Mouse (Mus musculus) hindbrain, embryonic 10.5 days (tissue): ENCODE results near the gene Spats1. TPM values are rescaled to one million over a fixed set of nuclear protein-coding genes. Genes with fewer than 3 reads are reported as not detected.
A peak's percentile ranks its signal among the peaks of the same experiment; 100 is the strongest.

Experiments
- DNase-seq: peaks from one replicate; pipeline ENCODE4 v3.0.0-alpha.2; 2017; ENCODE audit warnings: low spot score
- H3K27ac ChIP-seq: fragments of 300-500 bp; sonication (generic); 2 replicates; pipeline ENCODE4 v1.5.1; 2016; ENCODE audit warnings: mild to moderate bottlenecking, moderate library complexity
- H3K27me3 ChIP-seq: fragments of 300-500 bp; sonication (generic); 2 replicates; pipeline ENCODE4 v1.6.1; 2016; ENCODE audit warnings: mild to moderate bottlenecking; ENCODE audit not compliant: poor library complexity, insufficient read depth, severe bottlenecking
- H3K36me3 ChIP-seq: fragments of 300-500 bp; sonication (generic); 2 replicates; pipeline ENCODE4 v1.6.1; 2016; ENCODE audit warnings: mild to moderate bottlenecking, moderate library complexity
- H3K4me1 ChIP-seq: fragments of 300-500 bp; sonication (generic); replicated peaks from 2 replicates; pipeline ENCODE4 v1.6.1; 2016; ENCODE audit warnings: mild to moderate bottlenecking
- H3K4me3 ChIP-seq: fragments of 300-500 bp; sonication (generic); 2 replicates; pipeline ENCODE4 v1.5.1; 2016; ENCODE audit warnings: mild to moderate bottlenecking, moderate library complexity
- H3K9me3 ChIP-seq: fragments of 300-500 bp; sonication (generic); 2 replicates; pipeline ENCODE4 v1.6.1; 2016; ENCODE audit warnings: mild to moderate bottlenecking, moderate library complexity
- WGBS: fragments of 180-500 bp; shearing (Covaris S2); methylation state at CpG from one replicate; pipeline ENCODE4 v1.1.7; 2016; 5-methylcytosine and 5-hydroxymethylcytosine counted together
- polyA plus RNA-seq: library from polyadenylated mRNA; unstranded; fragments of >200 nt; fragmentation: Nextera tagmentation; extraction: Ambion mirVana; gene quantifications from 2 replicates; pipeline ENCODE4 v1.2.1, GENCODE M21; 2016

Spats1 gene
- polyA plus RNA-seq, 1 experiment from 2014 or later: 0.31 TPM

GRCm38 (mm10) chr17:45485581-45485980, 10.4 kb upstream of the Spats1 start:
- H3K9me3 ChIP-seq: 0 out of 2 replicates have a peak, but pooled peaks cover 7% of the 10 kb centered on the region
- no peak overlapping the region for H3K4me3 ChIP-seq
- no peaks in the 10 kb centered on the region for H3K36me3 ChIP-seq
- DNase-seq: no peak
- WGBS: 85% methylated on average over 7 of the region's 7 CpGs
- no peaks in the 10 kb centered on the region for H3K27me3 ChIP-seq
- no peaks in the 10 kb centered on the region for H3K4me1 ChIP-seq
- no peak overlapping the region for H3K27ac ChIP-seq

- H3K36me3 ChIP-seq: no peaks in the 10 kb centered on the region
- no peak overlapping the region for H3K27ac ChIP-seq
- DNase-seq: no peak
- H3K4me1 ChIP-seq: 0 out of 2 replicates have a peak, but pooled peaks cover 8% of the 10 kb centered on the region
- H3K4me3 ChIP-seq: no peak overlapping the region
- 0 out of 2 replicates have a peak, but pooled peaks cover 7% of the 10 kb centered on the region for H3K9me3 ChIP-seq
- H3K27me3 ChIP-seq: peaks cover 25% of the 10 kb centered on the region
- WGBS: 38% methylated on average over 2 of the region's 2 CpGs
These were observed 5.2 kb upstream of the Spats1 start for GRCm38 (mm10) chr17:45480429-45480828.

- 0 out of 2 replicates have a peak, but pooled peaks cover 7% of the 10 kb centered on the region for H3K9me3 ChIP-seq
- no peaks in the 10 kb centered on the region for H3K36me3 ChIP-seq
- H3K4me1 ChIP-seq: peaks cover 18% of the 10 kb centered on the region; the same call in 1 of the 2 replicates
- H3K4me3 ChIP-seq: no peak overlapping the region
- no peak overlapping the region for H3K27ac ChIP-seq
- DNase-seq: peak; percentile 90
- 23% methylated on average over 12 of the region's 12 CpGs for WGBS
- H3K27me3 ChIP-seq: peaks cover 46% of the 10 kb centered on the region
These were observed 3.1 kb upstream of the Spats1 start for GRCm38 (mm10) chr17:45478234-45478825.

GRCm38 (mm10) chr17:45474146-45474545, 1.1 kb downstream of the Spats1 start:
- DNase-seq: no peak
- H3K4me3 ChIP-seq: peak overlapping the region; percentile 56
- 70% methylated on average over 8 of the region's 8 CpGs for WGBS
- no peaks in the 10 kb centered on the region for H3K36me3 ChIP-seq
- H3K4me1 ChIP-seq: peaks cover 18% of the 10 kb centered on the region; the same call in 1 of the 2 replicates
- H3K27me3 ChIP-seq: peaks cover 47% of the 10 kb centered on the region
- no peak overlapping the region for H3K27ac ChIP-seq
- no peaks in the 10 kb centered on the region for H3K9me3 ChIP-seq

GRCm38 (mm10) chr17:45473667-45474066, 1.5 kb downstream of the Spats1 start:
- no peak overlapping the region for H3K4me3 ChIP-seq
- H3K9me3 ChIP-seq: no peaks in the 10 kb centered on the region
- peaks cover 47% of the 10 kb centered on the region for H3K27me3 ChIP-seq
- no peak overlapping the region for H3K27ac ChIP-seq
- DNase-seq: no peak
- 82% methylated on average over 6 of the region's 6 CpGs for WGBS
- peaks cover 18% of the 10 kb centered on the region; the same call in 1 of the 2 replicates for H3K4me1 ChIP-seq
- H3K36me3 ChIP-seq: no peaks in the 10 kb centered on the region

- Histone ChIP-seq H3K27me3 (peaks cover 24% of the 10 kb centered on the region), H3K4me1 (peaks cover 11% of the 10 kb centered on the region; the same call in 1 of the 2 replicates), H3K27ac (no peak overlapping the region), H3K9me3 (peaks cover 15% of the 10 kb centered on the region), H3K36me3 (no peaks in the 10 kb centered on the region), H3K4me3 (no peak overlapping the region)
- DNase-seq: no peak
- WGBS: 82% methylated on average over 7 of the region's 7 CpGs
These were observed 4.5 kb downstream of the Spats1 start for GRCm38 (mm10) chr17:45470726-45471125.

- H3K9me3 ChIP-seq: peaks cover 15% of the 10 kb centered on the region
- H3K36me3 ChIP-seq: no peaks in the 10 kb centered on the region
- H3K27ac ChIP-seq: no peak overlapping the region
- peaks cover 1% of the 10 kb centered on the region; the same call in 1 of the 2 replicates for H3K27me3 ChIP-seq
- H3K4me3 ChIP-seq: no peak overlapping the region
- WGBS: 82% methylated on average over 5 of the region's 5 CpGs
- peaks cover 4% of the 10 kb centered on the region; the same call in 1 of the 2 replicates for H3K4me1 ChIP-seq
- no peak for DNase-seq
These were observed 6.9 kb downstream of the Spats1 start for GRCm38 (mm10) chr17:45468302-45468701.

- Histone ChIP-seq H3K36me3 (no peaks in the 10 kb centered on the region), H3K27me3 (no peaks in the 10 kb centered on the region), H3K27ac (no peak overlapping the region), H3K4me3 (no peak overlapping the region), H3K9me3 (peaks cover 15% of the 10 kb centered on the region), H3K4me1 (peaks cover 4% of the 10 kb centered on the region; the same call in 1 of the 2 replicates)
- WGBS: 64% methylated on average over 2 of the region's 2 CpGs
- DNase-seq: no peak
These were observed 8.5 kb downstream of the Spats1 start for GRCm38 (mm10) chr17:45466701-45467100.

GRCm38 (mm10) chr17:45464255-45464654, 11.0 kb downstream of the Spats1 start:
- peaks cover 15% of the 10 kb centered on the region for H3K9me3 ChIP-seq
- no peaks in the 10 kb centered on the region for H3K36me3 ChIP-seq
- H3K27me3 ChIP-seq: no peaks in the 10 kb centered on the region
- no peak overlapping the region for H3K27ac ChIP-seq
- no peak overlapping the region for H3K4me3 ChIP-seq
- no peak for DNase-seq
- 89% methylated on average over 9 of the region's 9 CpGs for WGBS
- H3K4me1 ChIP-seq: peaks cover 4% of the 10 kb centered on the region; the same call in 1 of the 2 replicates

- no peak for DNase-seq
- H3K4me3 ChIP-seq: no peak overlapping the region
- no peaks in the 10 kb centered on the region for H3K27me3 ChIP-seq
- H3K36me3 ChIP-seq: no peaks in the 10 kb centered on the region
- peaks cover 7% of the 10 kb centered on the region for H3K9me3 ChIP-seq
- H3K4me1 ChIP-seq: peaks cover 4% of the 10 kb centered on the region; the same call in 1 of the 2 replicates
- 92% methylated on average over 4 of the region's 4 CpGs for WGBS
- no peak overlapping the region for H3K27ac ChIP-seq
These were observed 12.7 kb downstream of the Spats1 start for GRCm38 (mm10) chr17:45462506-45462905.

- no peaks in the 10 kb centered on the region for H3K27me3 ChIP-seq
- H3K27ac ChIP-seq: no peak overlapping the region
- DNase-seq: no peak
- no peaks in the 10 kb centered on the region for H3K36me3 ChIP-seq
- no peaks in the 10 kb centered on the region for H3K9me3 ChIP-seq
- WGBS: 94% methylated on average over 8 of the region's 8 CpGs
- no peak overlapping the region for H3K4me3 ChIP-seq
- H3K4me1 ChIP-seq: peaks cover 13% of the 10 kb centered on the region
These were observed 16.2 kb downstream of the Spats1 start for GRCm38 (mm10) chr17:45459062-45459461.

GRCm38 (mm10) chr17:45458516-45458915, 16.7 kb downstream of the Spats1 start:
- Histone ChIP-seq H3K4me3 (no peak overlapping the region), H3K36me3 (no peaks in the 10 kb centered on the region), H3K27ac (peak overlapping the region; percentile 35; the same call in 1 of the 2 replicates), H3K27me3 (no peaks in the 10 kb centered on the region), H3K4me1 (peaks cover 13% of the 10 kb centered on the region), H3K9me3 (no peaks in the 10 kb centered on the region)
- 76% methylated on average over 4 of the region's 4 CpGs for WGBS
- no peak for DNase-seq

- H3K27me3 ChIP-seq: no peaks in the 10 kb centered on the region
- no peak overlapping the region for H3K4me3 ChIP-seq
- no peak overlapping the region for H3K27ac ChIP-seq
- peaks cover 13% of the 10 kb centered on the region for H3K4me1 ChIP-seq
- no peaks in the 10 kb centered on the region for H3K9me3 ChIP-seq
- no peaks in the 10 kb centered on the region for H3K36me3 ChIP-seq
- no peak for DNase-seq
- WGBS: 90% methylated on average over 5 of the region's 5 CpGs
These were observed 17.7 kb downstream of the Spats1 start for GRCm38 (mm10) chr17:45457487-45457886.
